Mouse (Mus musculus) hindbrain, embryonic 16.5 days (tissue): ENCODE measurements around the gene Lipt2. TPM values are rescaled to one million over a fixed set of nuclear protein-coding genes. Genes with fewer than 3 reads are reported as not detected.

Source experiments
- ATAC-seq: fragments of 200-750 bp; cut with Nextera tagmentation; 2 replicates; pipeline ENCODE4 v1.8.0; 2017; ENCODE audit warnings: moderate TSS enrichment, moderate library complexity
- H3K27ac ChIP-seq: fragments of 300-500 bp; sonication (generic); 2 replicates; pipeline ENCODE4 v1.5.1; 2014; ENCODE audit warnings: low read depth, mild to moderate bottlenecking, control low read depth, low read length, moderate library complexity
- H3K27me3 ChIP-seq: fragments of 300-500 bp; sonication (generic); replicated peaks from 2 replicates; pipeline ENCODE4 v1.6.1; 2014; ENCODE audit warnings: low read length; ENCODE audit not compliant: control insufficient read depth, insufficient read depth
- H3K36me3 ChIP-seq: fragments of 300-500 bp; sonication (generic); 2 replicates; pipeline ENCODE4 v1.6.1; 2014; ENCODE audit warnings: mild to moderate bottlenecking, low read length, moderate library complexity, mixed read lengths; ENCODE audit not compliant: control insufficient read depth, insufficient read depth
- H3K4me1 ChIP-seq: fragments of 300-500 bp; sonication (generic); 2 replicates; pipeline ENCODE4 v1.6.1; 2014; ENCODE audit warnings: low read depth, low read length; ENCODE audit not compliant: control insufficient read depth, insufficient read depth
- H3K4me2 ChIP-seq: fragments of 300-500 bp; sonication (generic); 2 replicates; pipeline ENCODE4 v1.6.1; 2014; ENCODE audit warnings: mild to moderate bottlenecking, low read length, control low read depth, moderate library complexity
- H3K4me3 ChIP-seq: fragments of 300-500 bp; sonication (generic); 2 replicates; pipeline ENCODE4 v1.5.1; 2014; ENCODE audit warnings: mild to moderate bottlenecking, low read length, control low read depth, moderate library complexity
- H3K9ac ChIP-seq: fragments of 300-500 bp; sonication (generic); 2 replicates; pipeline ENCODE4 v1.6.1; 2014; ENCODE audit warnings: low read depth, mild to moderate bottlenecking, control low read depth, low read length, moderate library complexity
- H3K9me3 ChIP-seq: fragments of 300-500 bp; sonication (generic); 2 replicates; pipeline ENCODE4 v1.6.1; 2014; ENCODE audit warnings: mild to moderate bottlenecking, low read length, moderate library complexity; ENCODE audit not compliant: control insufficient read depth
- WGBS: fragments of 180-500 bp; shearing (Covaris S2); extraction: QIAGEN DNeasy Blood & Tissue Kit; methylation state at CpG from one replicate; pipeline ENCODE4 v1.1.7; 2014; 5-methylcytosine and 5-hydroxymethylcytosine counted together
- polyA plus RNA-seq: library from polyadenylated mRNA; unstranded; fragments of >200 nt; fragmentation: Nextera tagmentation; extraction: Ambion mirVana; gene quantifications from 2 replicates; pipeline ENCODE4 v1.2.1, GENCODE M21; 2015

The Lipt2 gene
- 18.3 and 19.5 TPM in 2 replicates for polyA plus RNA-seq

- peaks cover 4% of the 10 kb centered on the region for H3K4me1 ChIP-seq
- H3K9me3 ChIP-seq = no peaks in the 10 kb centered on the region
- peak within 1 kb of the TSS; percentile 85 for H3K4me2 ChIP-seq
- H3K27ac ChIP-seq = peak within 1 kb of the TSS; percentile 96
- H3K9ac ChIP-seq = peak within 1 kb of the TSS; percentile 93
- peak within 1 kb of the TSS; percentile 85 for H3K4me3 ChIP-seq
- H3K27me3 ChIP-seq = peaks cover 3% of the 10 kb centered on the region; the same call in 1 of the 2 replicates
- 0% methylated on average over 57 of the region's 78 CpGs for WGBS
- ATAC-seq = peak; percentile 98
- no peaks in the 10 kb centered on the region for H3K36me3 ChIP-seq
Measured at GRCm38 (mm10) chr7:100159105-100159841, at the start of gene Lipt2. Gene Lipt2, plus strand, starts transcription at chr7:100159277.

GRCm38 (mm10) chr7:100111506-100111905 is 47.6 kb upstream of the Lipt2 start:
- 73% methylated on average over 10 of the region's 10 CpGs for WGBS
- no peaks in the 10 kb centered on the region for H3K9me3 ChIP-seq

GRCm38 (mm10) chr7:100113821-100114220 is 45.3 kb upstream of the Lipt2 start:
- H3K9me3 ChIP-seq = no peaks in the 10 kb centered on the region
- H3K36me3 ChIP-seq = peaks cover 14% of the 10 kb centered on the region
- H3K4me3 ChIP-seq = no peak overlapping the region
- H3K9ac ChIP-seq = no peak overlapping the region
- no peaks in the 10 kb centered on the region for H3K4me1 ChIP-seq
- H3K4me2 ChIP-seq = no peak overlapping the region
- no peaks in the 10 kb centered on the region for H3K27me3 ChIP-seq
- no peak overlapping the region for H3K27ac ChIP-seq
- ATAC-seq = no peak
- WGBS = 87% methylated on average over 7 of the region's 7 CpGs

More at GRCm38 (mm10) chr7:100111506-100111905, 47.6 kb upstream of the Lipt2 start:
- no peak for ATAC-seq
- H3K4me2 ChIP-seq = no peak overlapping the region
- H3K9ac ChIP-seq = no peak overlapping the region
- H3K27me3 ChIP-seq = no peaks in the 10 kb centered on the region
- H3K4me3 ChIP-seq = no peak overlapping the region
- H3K36me3 ChIP-seq = peaks cover 10% of the 10 kb centered on the region
- H3K27ac ChIP-seq = no peak overlapping the region
- no peaks in the 10 kb centered on the region for H3K4me1 ChIP-seq

GRCm38 (mm10) chr7:100114279-100114678 is 44.8 kb upstream of the Lipt2 start:
- H3K9ac ChIP-seq = no peak overlapping the region
- no peak for ATAC-seq
- H3K27me3 ChIP-seq = no peaks in the 10 kb centered on the region
- 91% methylated on average over 6 of the region's 6 CpGs for WGBS
- peaks cover 14% of the 10 kb centered on the region for H3K36me3 ChIP-seq
- no peak overlapping the region for H3K4me2 ChIP-seq
- no peaks in the 10 kb centered on the region for H3K9me3 ChIP-seq
- no peak overlapping the region for H3K4me3 ChIP-seq
- H3K27ac ChIP-seq = no peak overlapping the region
- H3K4me1 ChIP-seq = no peaks in the 10 kb centered on the region

- H3K27me3 ChIP-seq = no peaks in the 10 kb centered on the region
- H3K27ac ChIP-seq = peak overlapping the region; percentile 85
- H3K9me3 ChIP-seq = no peaks in the 10 kb centered on the region
- peaks cover 7% of the 10 kb centered on the region for H3K36me3 ChIP-seq
- ATAC-seq = peak; percentile 61
- peak overlapping the region; percentile 95 for H3K4me3 ChIP-seq
- peak overlapping the region; percentile 84 for H3K4me2 ChIP-seq
- H3K4me1 ChIP-seq = peaks cover 11% of the 10 kb centered on the region
- under 1% methylated on average over 20 of the region's 25 CpGs for WGBS
- peak overlapping the region; percentile 88 for H3K9ac ChIP-seq
Measured at GRCm38 (mm10) chr7:100120791-100121261, 38.3 kb upstream of the Lipt2 start.

GRCm38 (mm10) chr7:100121376-100121789 is 37.7 kb upstream of the Lipt2 start, which contains the start of gene Pold3:
Gene Pold3, minus strand, starts transcription at chr7:100121565.
- H3K36me3 ChIP-seq = peaks cover 7% of the 10 kb centered on the region
- H3K4me3 ChIP-seq = peak within 1 kb of the TSS; percentile 95
- no peaks in the 10 kb centered on the region for H3K9me3 ChIP-seq
- H3K9ac ChIP-seq = peak within 1 kb of the TSS; percentile 88
- H3K27me3 ChIP-seq = no peaks in the 10 kb centered on the region
- ATAC-seq = peak; percentile 97
- WGBS = under 1% methylated on average over 33 of the region's 33 CpGs
- peak within 1 kb of the TSS; percentile 85 for H3K27ac ChIP-seq
- H3K4me2 ChIP-seq = peak within 1 kb of the TSS; percentile 84
- H3K4me1 ChIP-seq = peaks cover 11% of the 10 kb centered on the region

GRCm38 (mm10) chr7:100123486-100123885 is 35.6 kb upstream of the Lipt2 start:
- WGBS = 63% methylated on average over 6 of the region's 6 CpGs
- peaks cover 3% of the 10 kb centered on the region for H3K36me3 ChIP-seq
- H3K9ac ChIP-seq = no peak overlapping the region
- H3K27ac ChIP-seq = no peak overlapping the region
- H3K4me2 ChIP-seq = no peak overlapping the region
- ATAC-seq = no peak
- H3K27me3 ChIP-seq = no peaks in the 10 kb centered on the region
- H3K4me1 ChIP-seq = peaks cover 11% of the 10 kb centered on the region
- H3K9me3 ChIP-seq = no peaks in the 10 kb centered on the region
- no peak overlapping the region for H3K4me3 ChIP-seq

- 82% methylated on average over 2 of the region's 2 CpGs for WGBS
- Histone ChIP-seq H3K9ac (no peak overlapping the region), H3K4me2 (no peak overlapping the region), H3K27ac (no peak overlapping the region), H3K4me3 (no peak overlapping the region), H3K9me3 (no peaks in the 10 kb centered on the region), H3K36me3 (no peaks in the 10 kb centered on the region), H3K4me1 (peaks cover 11% of the 10 kb centered on the region), H3K27me3 (no peaks in the 10 kb centered on the region)
- ATAC-seq = no peak
Measured at GRCm38 (mm10) chr7:100124211-100124610, 34.9 kb upstream of the Lipt2 start.

- no peak overlapping the region for H3K4me3 ChIP-seq
- H3K9me3 ChIP-seq = no peaks in the 10 kb centered on the region
- H3K27ac ChIP-seq = no peak overlapping the region
- no peak for ATAC-seq
- no peaks in the 10 kb centered on the region for H3K36me3 ChIP-seq
- H3K27me3 ChIP-seq = no peaks in the 10 kb centered on the region
- H3K4me2 ChIP-seq = no peak overlapping the region
- H3K4me1 ChIP-seq = peaks cover 7% of the 10 kb centered on the region
- no peak overlapping the region for H3K9ac ChIP-seq
- 83% methylated on average over 4 of the region's 4 CpGs for WGBS
Measured at GRCm38 (mm10) chr7:100125166-100125565, 33.9 kb upstream of the Lipt2 start.
